Mouse (Mus musculus) megakaryocyte, embryonic 14.5 days (primary cell): ENCODE measurements around the gene Rai14. TPM values are rescaled to one million over a fixed set of nuclear protein-coding genes. Genes with fewer than 3 reads are reported as not detected.

Source experiments
- H3K27me3 ChIP-seq: replicated peaks from 2 replicates; pipeline ENCODE3; 2012; ENCODE audit warnings: inconsistent platforms
- H3K36me3 ChIP-seq: replicated peaks from 2 replicates; pipeline ENCODE3; 2012; ENCODE audit warnings: low read length, inconsistent platforms, mixed read lengths
- H3K4me1 ChIP-seq: 2 replicates; pipeline ENCODE4 v1.6.1; 2012; ENCODE audit warnings: inconsistent platforms
- H3K4me3 ChIP-seq: replicated peaks from 2 replicates; pipeline ENCODE3; 2012; ENCODE audit warnings: moderate library complexity, mild to moderate bottlenecking, inconsistent platforms
- H3K9me3 ChIP-seq: 2 replicates; pipeline ENCODE4 v1.6.1; 2012; ENCODE audit warnings: inconsistent platforms
- FLI1 ChIP-seq: IDR thresholded peaks from 2 replicates; pipeline ENCODE4 v1.6.1; 2012; ENCODE audit warnings: low read length, inconsistent platforms, mixed read lengths
- GATA1 ChIP-seq: IDR thresholded peaks from 3 replicates; pipeline ENCODE4 v1.6.1; 2012; ENCODE audit warnings: mixed read lengths, low read length, inconsistent platforms, borderline replicate concordance
- polyA plus RNA-seq: library from polyadenylated mRNA; stranded (reverse); fragments of >175 nt; gene quantifications from 2 replicates; pipeline ENCODE4 v1.2.3, GENCODE M21; 2012; ENCODE audit warnings: low replicate concordance; ENCODE audit not compliant: insufficient read depth

The Rai14 gene
- polyA plus RNA-seq, 1 experiment = 2.1 TPM

DNA sequence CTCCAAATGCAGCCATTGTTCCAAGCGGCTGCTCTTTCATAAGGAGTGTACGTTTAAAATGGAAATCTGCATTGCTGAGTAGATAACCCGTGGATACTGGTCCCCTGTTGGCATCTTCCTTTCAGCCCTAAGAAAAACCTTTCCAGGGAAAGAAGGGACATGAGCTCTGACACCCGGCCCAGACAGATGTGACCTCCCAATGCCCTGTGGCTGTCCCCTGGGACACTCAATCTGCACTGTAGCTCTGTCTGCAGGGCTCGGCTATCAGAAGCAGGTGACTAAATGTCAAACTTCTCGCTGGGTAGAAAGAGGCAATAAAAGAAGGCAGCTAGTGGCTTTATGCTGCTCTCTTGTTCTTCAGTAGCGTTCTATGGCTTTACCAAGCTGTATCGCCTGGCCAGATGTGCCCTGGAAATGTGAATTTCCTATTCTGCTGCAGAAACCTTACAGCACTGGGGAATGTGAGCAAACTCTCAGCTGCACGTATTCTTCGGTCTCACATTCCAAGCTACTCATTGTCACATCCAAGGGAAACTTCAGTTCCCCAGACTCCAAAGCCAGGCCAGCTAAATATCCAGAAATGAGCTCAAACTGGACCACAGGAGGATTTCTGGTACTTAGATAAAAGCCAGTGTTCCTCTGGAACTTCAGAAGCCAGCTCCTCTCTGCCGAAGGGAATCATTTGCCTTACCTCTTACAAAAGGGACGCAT lies 8.4 kb upstream of the Rai14 start:
- Histone ChIP-seq H3K4me3 (no peak overlapping the region), H3K27me3 (peaks cover 1% of the 10 kb centered on the region), H3K36me3 (peaks cover 7% of the 10 kb centered on the region), H3K9me3 (peaks cover 8% of the 10 kb centered on the region), H3K4me1 (peaks cover 29% of the 10 kb centered on the region)
- TF ChIP-seq FLI1 = no peak
- TF ChIP-seq GATA1 = no peak

DNA sequence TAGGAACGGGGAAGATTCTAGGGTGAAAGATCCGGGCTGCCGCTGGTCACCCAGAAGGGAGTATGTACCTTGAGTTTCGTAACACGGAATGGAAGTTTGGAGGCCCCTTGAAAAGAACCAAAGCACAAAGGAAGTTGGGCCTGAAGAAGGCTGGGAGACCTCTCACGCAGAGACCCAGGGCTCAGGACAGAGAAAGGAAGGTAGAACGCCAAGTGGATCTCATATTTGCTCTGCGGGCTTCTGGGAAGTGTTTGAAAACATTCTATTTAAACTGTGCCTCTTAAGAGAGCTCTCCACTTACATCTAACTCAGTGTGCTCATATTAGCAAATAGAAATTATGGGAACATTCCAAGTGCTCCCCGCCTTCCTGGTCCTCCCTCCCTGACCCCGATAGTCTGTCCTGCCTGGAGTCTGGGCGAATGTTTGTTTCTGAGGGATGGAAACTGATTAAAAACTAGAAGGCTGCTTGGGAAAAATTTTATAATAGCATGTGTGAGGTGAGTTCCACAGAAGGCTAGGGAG lies 6.9 kb upstream of the Rai14 start:
- Histone ChIP-seq H3K9me3 (peaks cover 15% of the 10 kb centered on the region), H3K36me3 (peaks cover 18% of the 10 kb centered on the region), H3K4me3 (no peak overlapping the region), H3K4me1 (peaks cover 29% of the 10 kb centered on the region), H3K27me3 (peaks cover 3% of the 10 kb centered on the region)
- no peak for TF ChIP-seq FLI1
- TF ChIP-seq GATA1 = no peak

DNA sequence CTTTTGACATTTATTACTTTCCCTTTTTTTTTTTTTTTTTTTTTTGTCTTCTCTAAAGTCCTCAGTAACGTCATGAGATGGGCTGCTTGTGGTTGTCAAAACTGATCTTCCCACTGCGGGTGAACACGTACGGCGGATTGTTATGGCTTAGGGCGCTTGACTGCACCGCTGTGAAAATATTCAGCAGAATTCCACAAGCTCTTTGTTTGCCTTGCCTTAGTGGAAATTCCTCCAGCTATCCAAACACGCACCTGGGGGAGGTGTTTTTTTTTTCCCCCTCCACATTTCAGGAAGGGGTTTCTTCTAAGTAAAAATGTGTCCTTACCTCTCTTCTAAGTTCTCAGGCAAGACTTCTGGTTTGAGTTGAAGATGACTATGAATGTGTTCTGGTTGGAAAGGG lies 6.2 kb upstream of the Rai14 start:
- peaks cover 23% of the 10 kb centered on the region for H3K36me3 ChIP-seq
- peaks cover 3% of the 10 kb centered on the region for H3K27me3 ChIP-seq
- H3K9me3 ChIP-seq = peaks cover 19% of the 10 kb centered on the region
- peaks cover 28% of the 10 kb centered on the region for H3K4me1 ChIP-seq
- H3K4me3 ChIP-seq = no peak overlapping the region
- TF ChIP-seq GATA1 (no peak), FLI1 (no peak)

DNA sequence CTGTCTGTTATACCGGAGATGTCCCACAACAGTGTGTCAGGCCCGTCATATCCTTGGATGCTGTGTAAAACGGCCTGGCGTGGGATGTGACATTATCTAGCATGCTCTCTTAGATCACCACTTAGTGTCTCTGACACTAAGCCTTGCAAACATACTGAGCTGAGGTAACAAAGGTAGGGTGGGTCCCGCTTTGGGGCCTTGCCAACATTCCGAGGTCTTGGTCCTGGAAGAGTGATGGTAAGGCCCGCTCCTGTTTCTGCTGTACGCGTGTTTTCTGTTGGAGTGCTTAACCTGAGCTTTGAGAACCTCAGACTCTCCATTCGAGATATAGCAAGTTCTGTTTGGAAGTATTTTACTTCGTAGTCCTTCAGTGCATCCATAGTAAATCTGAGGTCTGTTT lies 5.8 kb upstream of the Rai14 start:
- Histone ChIP-seq H3K4me3 (no peak overlapping the region), H3K36me3 (peaks cover 23% of the 10 kb centered on the region), H3K27me3 (peaks cover 3% of the 10 kb centered on the region), H3K9me3 (peaks cover 19% of the 10 kb centered on the region), H3K4me1 (peaks cover 29% of the 10 kb centered on the region)
- no peak for TF ChIP-seq FLI1
- TF ChIP-seq GATA1 = no peak

DNA sequence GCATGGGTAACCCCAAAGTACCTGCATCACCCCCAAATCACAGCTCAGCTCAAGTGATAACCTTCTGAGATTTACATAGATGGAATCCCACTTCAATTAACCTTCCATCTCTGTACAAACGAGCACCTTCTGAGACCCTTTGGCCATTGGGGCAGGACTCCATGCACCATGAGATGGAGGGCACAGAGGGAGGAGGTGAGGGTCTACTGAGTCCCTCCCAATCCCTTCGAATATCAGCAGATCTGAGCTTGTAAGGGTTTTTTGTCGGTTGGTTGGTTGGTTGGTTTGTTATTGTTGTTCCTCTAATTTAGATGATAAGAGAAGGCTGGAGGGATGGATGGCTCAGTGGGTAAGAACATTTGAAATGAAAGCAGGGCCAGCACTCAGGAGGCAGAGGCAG lies 5.1 kb upstream of the Rai14 start:
- TF ChIP-seq GATA1 (no peak), FLI1 (no peak)
- peaks cover 19% of the 10 kb centered on the region for H3K9me3 ChIP-seq
- peaks cover 28% of the 10 kb centered on the region for H3K4me1 ChIP-seq
- peaks cover 23% of the 10 kb centered on the region for H3K36me3 ChIP-seq
- peaks cover 3% of the 10 kb centered on the region for H3K27me3 ChIP-seq
- no peak overlapping the region for H3K4me3 ChIP-seq

DNA sequence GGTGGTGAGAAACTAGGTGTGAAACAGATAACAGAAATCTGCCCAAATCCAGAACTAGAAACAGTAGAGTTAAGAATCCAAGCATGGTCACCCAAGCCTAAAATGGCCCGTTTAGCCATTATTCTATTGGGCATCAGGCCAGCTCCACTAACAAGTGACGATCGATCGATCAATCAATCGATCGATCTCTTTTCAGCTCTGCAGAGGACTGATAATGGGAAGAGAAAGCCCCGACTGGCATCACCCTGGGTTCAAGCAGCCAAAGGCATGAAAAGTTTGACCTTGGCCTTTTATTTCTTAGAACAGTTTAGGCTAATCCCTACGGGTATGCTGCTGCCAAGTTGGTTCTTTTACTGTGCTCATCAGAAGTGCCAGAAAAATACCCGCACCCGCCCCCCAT lies 4.3 kb upstream of the Rai14 start:
- Histone ChIP-seq H3K4me3 (no peak overlapping the region), H3K4me1 (peaks cover 27% of the 10 kb centered on the region), H3K27me3 (peaks cover 3% of the 10 kb centered on the region), H3K36me3 (peaks cover 23% of the 10 kb centered on the region), H3K9me3 (peaks cover 19% of the 10 kb centered on the region)
- TF ChIP-seq FLI1 (no peak), GATA1 (no peak)

DNA sequence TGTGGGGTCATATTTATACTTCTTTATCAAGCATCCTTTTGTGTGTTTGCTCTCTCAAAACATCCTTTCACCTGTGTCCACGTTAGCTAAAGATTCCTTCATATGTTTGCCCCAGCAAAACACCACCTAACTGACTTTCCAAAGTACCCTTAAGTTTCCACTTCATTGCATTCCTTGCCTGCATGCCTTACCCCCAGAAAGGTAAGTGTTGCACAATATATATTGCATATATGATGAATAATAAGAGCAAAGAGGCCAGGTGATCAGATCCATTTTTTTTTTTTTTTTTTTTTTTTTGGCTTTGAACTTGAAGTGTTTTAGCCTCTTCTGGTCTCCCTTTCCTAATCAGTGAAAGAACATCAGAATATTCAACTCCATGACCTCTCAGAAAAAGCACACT lies 2.9 kb upstream of the Rai14 start:
- peaks cover 19% of the 10 kb centered on the region for H3K9me3 ChIP-seq
- TF ChIP-seq GATA1 = no peak
- no peak for TF ChIP-seq FLI1
- peaks cover 23% of the 10 kb centered on the region for H3K36me3 ChIP-seq
- H3K4me3 ChIP-seq = no peak overlapping the region
- peaks cover 28% of the 10 kb centered on the region for H3K4me1 ChIP-seq
- peaks cover 3% of the 10 kb centered on the region for H3K27me3 ChIP-seq

DNA sequence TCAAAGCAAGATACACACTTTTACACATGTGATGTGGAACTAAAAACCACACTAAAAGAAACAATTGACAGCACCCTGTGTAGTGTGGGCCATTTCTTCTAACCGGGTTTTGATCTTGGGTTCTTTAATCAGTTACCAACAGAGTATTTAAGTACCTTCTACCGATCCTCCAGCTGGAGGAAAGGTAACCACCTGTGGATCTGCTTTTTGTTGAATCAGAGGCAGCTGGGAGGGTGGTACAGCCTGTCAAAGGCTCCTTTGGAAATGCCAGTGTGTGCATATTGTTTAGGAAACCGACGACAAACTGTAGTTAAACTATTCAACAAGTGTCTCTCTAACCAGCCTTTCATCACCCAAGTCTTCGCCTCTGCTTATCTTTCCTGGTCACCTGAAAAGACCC lies 1.5 kb upstream of the Rai14 start:
- Histone ChIP-seq H3K9me3 (peaks cover 19% of the 10 kb centered on the region), H3K27me3 (peaks cover 3% of the 10 kb centered on the region), H3K36me3 (peaks cover 25% of the 10 kb centered on the region), H3K4me3 (no peak overlapping the region), H3K4me1 (peaks cover 41% of the 10 kb centered on the region)
- TF ChIP-seq FLI1 (no peak), GATA1 (no peak)

DNA sequence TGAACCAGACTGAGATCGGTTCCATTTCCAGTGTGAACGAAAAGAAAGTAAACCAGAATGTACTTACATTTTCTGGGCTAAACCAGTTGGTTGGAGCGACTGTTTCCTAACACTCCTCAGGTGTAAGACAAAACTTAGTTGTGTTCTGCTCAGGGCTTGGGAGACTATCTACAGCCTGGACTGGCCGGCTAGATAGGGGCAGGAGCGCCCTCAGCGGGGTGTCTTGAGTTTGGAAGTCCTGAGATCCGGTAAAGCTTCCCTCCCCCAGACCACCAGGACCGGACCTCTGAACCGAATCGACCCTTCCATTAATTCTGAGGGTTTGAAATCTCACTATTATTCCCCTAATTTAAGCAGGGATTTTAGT lies 698 bp upstream of the Rai14 start:
- peaks cover 42% of the 10 kb centered on the region for H3K4me1 ChIP-seq
- H3K36me3 ChIP-seq = peaks cover 28% of the 10 kb centered on the region
- peaks cover 3% of the 10 kb centered on the region for H3K27me3 ChIP-seq
- no peak for TF ChIP-seq GATA1
- TF ChIP-seq FLI1 = no peak
- peak overlapping the region; percentile 98 for H3K4me3 ChIP-seq
- peaks cover 19% of the 10 kb centered on the region for H3K9me3 ChIP-seq

DNA sequence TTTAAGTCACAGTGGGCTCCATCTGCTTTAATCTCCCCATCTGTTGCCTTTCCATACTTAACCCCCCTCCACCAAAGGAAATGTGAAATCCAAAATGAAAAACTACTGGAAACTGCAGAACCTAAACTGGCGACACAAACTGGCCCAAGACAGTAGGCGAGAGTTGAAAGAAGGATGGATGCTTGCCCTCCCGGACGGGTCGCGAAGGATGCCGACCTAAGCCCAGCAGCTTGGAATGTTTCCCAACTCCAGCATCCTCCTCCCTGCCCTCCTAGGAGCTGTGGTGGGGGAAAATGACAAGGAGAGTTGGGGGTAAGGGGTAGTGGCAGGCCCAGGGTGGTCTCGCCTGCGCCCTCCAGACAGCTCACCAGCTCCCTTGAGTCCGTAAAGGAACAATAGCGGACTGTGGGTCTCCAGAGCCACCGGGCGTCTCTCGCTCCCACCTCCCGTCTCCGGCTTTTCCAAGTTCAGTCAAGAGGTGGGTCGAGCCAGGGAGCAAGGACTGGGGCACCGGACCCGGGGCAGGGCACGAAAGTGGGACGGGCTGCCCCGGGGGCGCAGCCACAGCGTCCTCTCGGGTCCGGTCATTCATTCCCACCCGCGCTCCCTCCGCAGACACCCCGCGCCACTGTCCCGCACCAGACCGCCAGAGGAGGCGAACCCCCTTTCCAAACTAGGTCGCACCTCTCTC lies 653 bp downstream of the Rai14 start:
- peaks cover 54% of the 10 kb centered on the region for H3K4me1 ChIP-seq
- peaks cover 3% of the 10 kb centered on the region for H3K27me3 ChIP-seq
- TF ChIP-seq GATA1 (no peak), FLI1 (no peak)
- peak overlapping the region; percentile 98 for H3K4me3 ChIP-seq
- H3K9me3 ChIP-seq = peaks cover 19% of the 10 kb centered on the region
- peaks cover 35% of the 10 kb centered on the region for H3K36me3 ChIP-seq
